Mouse (Mus musculus) lung, embryonic 15.5 days (tissue): ENCODE measurements around the gene Exoc8. TPM values are rescaled to one million over a fixed set of nuclear protein-coding genes. Genes with fewer than 3 reads are reported as not detected.

ENCODE experiments used
- ATAC-seq: fragments of 200-750 bp; cut with Nextera tagmentation; 2 replicates; pipeline ENCODE4 v1.8.0; 2017; ENCODE audit warnings: moderate number of reproducible peaks, borderline replicate concordance; ENCODE audit not compliant: low FRiP score, low TSS enrichment; ENCODE audit errors: extremely low read depth
- H3K27ac ChIP-seq: fragments of 300-500 bp; sonication (generic); 2 replicates; pipeline ENCODE4 v1.5.1; 2015; ENCODE audit warnings: moderate library complexity, mild to moderate bottlenecking, inconsistent platforms
- H3K27me3 ChIP-seq: fragments of 300-500 bp; sonication (generic); 2 replicates; pipeline ENCODE4 v1.6.1; 2015; ENCODE audit warnings: inconsistent platforms
- H3K36me3 ChIP-seq: fragments of 300-500 bp; sonication (generic); 2 replicates; pipeline ENCODE4 v1.6.1; 2015; ENCODE audit warnings: inconsistent platforms
- H3K4me1 ChIP-seq: fragments of 300-500 bp; sonication (generic); 2 replicates; pipeline ENCODE4 v1.6.1; 2015; ENCODE audit warnings: inconsistent platforms
- H3K4me2 ChIP-seq: fragments of 300-500 bp; sonication (generic); 2 replicates; pipeline ENCODE4 v1.6.1; 2015; ENCODE audit warnings: inconsistent platforms, mild to moderate bottlenecking, moderate library complexity
- H3K4me3 ChIP-seq: fragments of 300-500 bp; sonication (generic); 2 replicates; pipeline ENCODE4 v1.5.1; 2015; ENCODE audit warnings: mild to moderate bottlenecking, inconsistent platforms
- H3K9ac ChIP-seq: fragments of 300-500 bp; sonication (generic); 2 replicates; pipeline ENCODE4 v1.6.1; 2015; ENCODE audit warnings: inconsistent platforms
- H3K9me3 ChIP-seq: fragments of 300-500 bp; sonication (generic); 2 replicates; pipeline ENCODE4 v1.6.1; 2016; ENCODE audit warnings: inconsistent platforms
- WGBS: fragments of 180-500 bp; shearing (Covaris S2); methylation state at CpG from one replicate; pipeline ENCODE4 v1.1.7; 2015; 5-methylcytosine and 5-hydroxymethylcytosine counted together
- polyA plus RNA-seq: library from polyadenylated mRNA; unstranded; fragments of >200 nt; fragmentation: Nextera tagmentation; extraction: Ambion mirVana; gene quantifications from 2 replicates; pipeline ENCODE4 v1.2.1, GENCODE M21; 2015

Gene Exoc8
- 8.8 and 9.7 TPM in 2 replicates for polyA plus RNA-seq

- under 1% methylated on average over 109 of the region's 114 CpGs for WGBS
- peaks cover 44% of the 10 kb centered on the region for H3K36me3 ChIP-seq
Observed at GRCm38 (mm10) chr8:124897386-124898250, at the start of gene Exoc8, which contains the start of gene Sprtn. TSS of gene Exoc8 (minus strand) at chr8:124897705. TSS of gene Sprtn (plus strand) at chr8:124897886.

GRCm38 (mm10) chr8:124944406-124944805, 46.9 kb upstream of the Exoc8 start:
- Histone ChIP-seq H3K27me3 (no peaks in the 10 kb centered on the region), H3K4me2 (no peak overlapping the region), H3K36me3 (peaks cover 6% of the 10 kb centered on the region; the same call in 1 of the 2 replicates), H3K4me3 (no peak overlapping the region), H3K9me3 (no peaks in the 10 kb centered on the region), H3K4me1 (peaks cover 31% of the 10 kb centered on the region), H3K27ac (no peak overlapping the region), H3K9ac (no peak overlapping the region)
- 69% methylated on average over 7 of the region's 7 CpGs for WGBS
- no peak for ATAC-seq

More at GRCm38 (mm10) chr8:124897386-124898250, at the start of gene Exoc8, which contains the start of gene Sprtn:
- peak within 1 kb of the TSS; percentile 83 for H3K9ac ChIP-seq
- H3K9me3 ChIP-seq = no peaks in the 10 kb centered on the region
- H3K4me1 ChIP-seq = peaks cover 24% of the 10 kb centered on the region
- peak within 1 kb of the TSS; percentile 90 for H3K27ac ChIP-seq
- peak; percentile 89 for ATAC-seq
- peak within 1 kb of the TSS; percentile 94 for H3K4me3 ChIP-seq
- H3K4me2 ChIP-seq = peak within 1 kb of the TSS; percentile 98
- no peaks in the 10 kb centered on the region for H3K27me3 ChIP-seq

- Histone ChIP-seq H3K4me1 (peaks cover 31% of the 10 kb centered on the region), H3K9ac (no peak overlapping the region), H3K36me3 (peaks cover 10% of the 10 kb centered on the region), H3K9me3 (no peaks in the 10 kb centered on the region), H3K4me3 (no peak overlapping the region), H3K27ac (no peak overlapping the region), H3K4me2 (no peak overlapping the region), H3K27me3 (no peaks in the 10 kb centered on the region)
- ATAC-seq = no peak
- 92% methylated on average over 6 of the region's 6 CpGs for WGBS
Observed at GRCm38 (mm10) chr8:124943801-124944200, 46.3 kb upstream of the Exoc8 start.

GRCm38 (mm10) chr8:124937293-124937692, 39.8 kb upstream of the Exoc8 start:
- Histone ChIP-seq H3K27me3 (no peaks in the 10 kb centered on the region), H3K36me3 (peaks cover 7% of the 10 kb centered on the region; the same call in 1 of the 2 replicates), H3K27ac (no peak overlapping the region), H3K4me3 (no peak overlapping the region), H3K4me1 (no peaks in the 10 kb centered on the region), H3K9me3 (no peaks in the 10 kb centered on the region), H3K9ac (no peak overlapping the region), H3K4me2 (no peak overlapping the region)
- WGBS = 87% methylated on average over 4 of the region's 4 CpGs
- no peak for ATAC-seq

GRCm38 (mm10) chr8:124936699-124937098, 39.2 kb upstream of the Exoc8 start:
- H3K27ac ChIP-seq = no peak overlapping the region
- no peaks in the 10 kb centered on the region for H3K9me3 ChIP-seq
- no peak overlapping the region for H3K4me3 ChIP-seq

GRCm38 (mm10) chr8:124935116-124935515, 37.6 kb upstream of the Exoc8 start:
- no peak for ATAC-seq
- Histone ChIP-seq H3K27me3 (no peaks in the 10 kb centered on the region), H3K4me1 (no peaks in the 10 kb centered on the region), H3K27ac (no peak overlapping the region), H3K9ac (no peak overlapping the region), H3K4me3 (no peak overlapping the region), H3K36me3 (peaks cover 4% of the 10 kb centered on the region; the same call in 1 of the 2 replicates), H3K9me3 (no peaks in the 10 kb centered on the region), H3K4me2 (no peak overlapping the region)
- 81% methylated on average over 5 of the region's 5 CpGs for WGBS

More at GRCm38 (mm10) chr8:124936699-124937098, 39.2 kb upstream of the Exoc8 start:
- Histone ChIP-seq H3K9ac (no peak overlapping the region), H3K4me2 (no peak overlapping the region), H3K36me3 (peaks cover 7% of the 10 kb centered on the region; the same call in 1 of the 2 replicates), H3K4me1 (no peaks in the 10 kb centered on the region), H3K27me3 (no peaks in the 10 kb centered on the region)
- 94% methylated on average over 10 of the region's 10 CpGs for WGBS
- ATAC-seq = no peak

GRCm38 (mm10) chr8:124932435-124932834, 34.9 kb upstream of the Exoc8 start:
- no peak overlapping the region for H3K4me3 ChIP-seq
- no peak overlapping the region for H3K4me2 ChIP-seq
- H3K27ac ChIP-seq = no peak overlapping the region
- no peaks in the 10 kb centered on the region for H3K36me3 ChIP-seq
- H3K9ac ChIP-seq = no peak overlapping the region
- WGBS = 74% methylated on average over 3 of the region's 3 CpGs
- no peak for ATAC-seq
- H3K27me3 ChIP-seq = no peaks in the 10 kb centered on the region
- H3K9me3 ChIP-seq = no peaks in the 10 kb centered on the region
- peaks cover 1% of the 10 kb centered on the region; the same call in 1 of the 2 replicates for H3K4me1 ChIP-seq

- Histone ChIP-seq H3K27ac (no peak overlapping the region), H3K27me3 (no peaks in the 10 kb centered on the region), H3K9me3 (no peaks in the 10 kb centered on the region), H3K4me2 (no peak overlapping the region), H3K36me3 (no peaks in the 10 kb centered on the region), H3K4me1 (peaks cover 17% of the 10 kb centered on the region), H3K4me3 (no peak overlapping the region), H3K9ac (no peak overlapping the region)
- 82% methylated on average over 4 of the region's 4 CpGs for WGBS
- ATAC-seq = no peak
Observed at GRCm38 (mm10) chr8:124930649-124931048, 33.1 kb upstream of the Exoc8 start.

- Histone ChIP-seq H3K4me1 (peaks cover 17% of the 10 kb centered on the region), H3K9ac (no peak overlapping the region), H3K27me3 (no peaks in the 10 kb centered on the region), H3K4me3 (no peak overlapping the region), H3K4me2 (no peak overlapping the region), H3K36me3 (no peaks in the 10 kb centered on the region), H3K27ac (no peak overlapping the region), H3K9me3 (no peaks in the 10 kb centered on the region)
- WGBS = 83% methylated on average over 13 of the region's 13 CpGs
- ATAC-seq = no peak
Observed at GRCm38 (mm10) chr8:124930086-124930485, 32.6 kb upstream of the Exoc8 start.

- Histone ChIP-seq H3K4me3 (no peak overlapping the region), H3K36me3 (no peaks in the 10 kb centered on the region), H3K4me2 (no peak overlapping the region), H3K27ac (no peak overlapping the region), H3K4me1 (peaks cover 17% of the 10 kb centered on the region), H3K9me3 (no peaks in the 10 kb centered on the region), H3K27me3 (no peaks in the 10 kb centered on the region), H3K9ac (no peak overlapping the region)
- WGBS = 80% methylated on average over 11 of the region's 11 CpGs
- ATAC-seq = no peak
Observed at GRCm38 (mm10) chr8:124929006-124929405, 31.5 kb upstream of the Exoc8 start.

GRCm38 (mm10) chr8:124926351-124926771, 28.9 kb upstream of the Exoc8 start:
- 0 out of 2 replicates have a peak, but pooled peaks have one; percentile 37 for ATAC-seq
- Histone ChIP-seq H3K9me3 (no peaks in the 10 kb centered on the region), H3K4me1 (peaks cover 33% of the 10 kb centered on the region), H3K27ac (peak overlapping the region; percentile 72; the same call in 1 of the 2 replicates), H3K4me3 (no peak overlapping the region), H3K9ac (no peak overlapping the region), H3K27me3 (no peaks in the 10 kb centered on the region), H3K36me3 (no peaks in the 10 kb centered on the region), H3K4me2 (no peak overlapping the region)
- 36% methylated on average over 10 of the region's 10 CpGs for WGBS
